Mouse (Mus musculus) urinary bladder, postnatal 4 days (tissue): ENCODE measurements around the gene Cbr2.

ENCODE experiments used
- DNase-seq, 2 experiments: peaks; one replicate each; pipeline ENCODE4 v3.0.0; 2021 to 2022; ENCODE audit warnings: low spot score in 2 of 2

Gene Cbr2

DNA sequence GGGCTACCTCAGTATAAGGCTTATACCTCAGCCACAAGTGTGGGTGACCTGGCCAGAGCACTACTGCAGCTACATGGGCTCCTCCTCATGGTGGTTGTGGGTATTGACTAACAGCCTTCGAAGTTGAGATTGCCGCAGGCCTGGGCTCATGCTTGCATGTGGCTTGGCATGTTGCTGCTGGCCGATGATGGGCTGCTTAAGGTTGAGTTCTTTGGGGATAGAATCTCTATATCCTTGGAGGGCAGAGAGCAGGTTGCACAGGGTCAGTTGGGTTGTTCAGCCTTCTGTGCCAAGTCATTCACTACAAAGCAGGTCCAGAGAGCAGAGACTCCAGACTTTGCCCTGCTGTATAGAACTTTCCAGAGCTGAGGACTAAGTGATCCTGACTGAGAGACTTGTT, 52.0 kb downstream of the Cbr2 start:
- DNase-seq: no peak
